Mouse (Mus musculus) intestine, embryonic 16.5 days (tissue): ENCODE results near the gene Sh3rf1. TPM values are rescaled to one million over a fixed set of nuclear protein-coding genes. Genes with fewer than 3 reads are reported as not detected.
A peak's percentile ranks its signal among the peaks of the same experiment; 100 is the strongest.

Experiments used
- ATAC-seq: fragments of 200-750 bp; cut with Nextera tagmentation; 2 replicates; pipeline ENCODE4 v1.8.0; 2017; ENCODE audit warnings: moderate TSS enrichment, moderate library complexity
- H3K27ac ChIP-seq: fragments of 300-500 bp; sonication (generic); 2 replicates; pipeline ENCODE4 v1.5.1; 2014; ENCODE audit warnings: mild to moderate bottlenecking, low read length
- H3K27me3 ChIP-seq: fragments of 300-500 bp; sonication (generic); replicated peaks from 2 replicates; pipeline ENCODE4 v1.6.1; 2014; ENCODE audit warnings: low read length, control low read depth, mixed read lengths; ENCODE audit not compliant: control insufficient read depth, insufficient read depth
- H3K36me3 ChIP-seq: fragments of 300-500 bp; sonication (generic); 2 replicates; pipeline ENCODE4 v1.6.1; 2014; ENCODE audit warnings: low read length, control low read depth; ENCODE audit not compliant: control insufficient read depth, insufficient read depth
- H3K4me1 ChIP-seq: fragments of 300-500 bp; sonication (generic); 2 replicates; pipeline ENCODE4 v1.6.1; 2014; ENCODE audit warnings: low read length, control low read depth, mixed read lengths; ENCODE audit not compliant: control insufficient read depth, insufficient read depth
- H3K4me2 ChIP-seq: fragments of 300-500 bp; sonication (generic); 2 replicates; pipeline ENCODE4 v1.6.1; 2014; ENCODE audit warnings: low read depth, low read length, control low read depth
- H3K4me3 ChIP-seq: fragments of 300-500 bp; sonication (generic); 2 replicates; pipeline ENCODE4 v1.5.1; 2014; ENCODE audit warnings: mild to moderate bottlenecking, low read length
- H3K9ac ChIP-seq: fragments of 300-500 bp; sonication (generic); 2 replicates; pipeline ENCODE4 v1.6.1; 2014; ENCODE audit warnings: low read depth, low read length
- H3K9me3 ChIP-seq: fragments of 300-500 bp; sonication (generic); 2 replicates; pipeline ENCODE4 v1.6.1; 2016; ENCODE audit warnings: low read length, control low read depth; ENCODE audit not compliant: control insufficient read depth
- WGBS: fragments of 180-500 bp; shearing (Covaris S2); extraction: QIAGEN DNeasy Blood & Tissue Kit; methylation state at CpG from one replicate; pipeline ENCODE4 v1.1.7; 2014; 5-methylcytosine and 5-hydroxymethylcytosine counted together
- polyA plus RNA-seq: library from polyadenylated mRNA; unstranded; fragments of >200 nt; fragmentation: Nextera tagmentation; extraction: Ambion mirVana; gene quantifications from 2 replicates; pipeline ENCODE4 v1.2.1, GENCODE M21; 2015

The Sh3rf1 gene
- polyA plus RNA-seq, 1 experiment from 2014 or later, result 11.0 TPM

DNA sequence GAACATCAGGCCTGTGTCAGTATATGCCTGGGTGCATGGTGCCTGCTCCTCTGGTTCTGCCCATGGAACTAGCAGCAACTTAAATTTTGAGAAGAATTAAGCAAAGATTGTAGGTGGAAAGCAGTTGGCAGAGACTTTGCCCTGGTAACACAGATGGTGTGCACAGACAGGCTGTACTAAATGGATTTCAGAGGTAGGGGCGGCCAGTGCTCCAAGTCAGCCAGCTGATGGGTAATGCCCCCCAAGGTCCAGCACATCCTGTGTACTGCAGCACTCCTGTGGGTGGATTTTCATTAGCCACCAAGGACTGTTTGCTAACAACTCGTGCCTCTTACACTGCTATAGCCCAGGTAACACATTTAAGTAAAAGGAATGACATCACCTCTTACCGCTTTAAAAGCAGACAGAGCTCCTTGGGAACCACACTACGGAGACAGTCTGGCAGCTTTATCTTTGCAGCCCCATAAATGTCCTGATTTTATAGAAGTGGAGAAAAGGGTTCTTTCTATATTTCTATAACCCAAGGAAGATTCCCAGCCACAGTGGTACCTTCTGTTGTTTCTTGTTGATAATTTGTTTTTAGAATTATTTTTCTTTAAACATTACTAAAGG is 82.9 kb downstream of the Sh3rf1 start:
- Histone ChIP-seq H3K4me2 (no peak overlapping the region), H3K27me3 (no peaks in the 10 kb centered on the region), H3K36me3 (no peaks in the 10 kb centered on the region), H3K4me1 (peaks cover 7% of the 10 kb centered on the region; the same call in 1 of the 2 replicates), H3K27ac (no peak overlapping the region), H3K4me3 (no peak overlapping the region), H3K9ac (no peak overlapping the region), H3K9me3 (no peaks in the 10 kb centered on the region)
- 61% methylated on average over 4 of the region's 4 CpGs for WGBS
- ATAC-seq, result no peak

DNA sequence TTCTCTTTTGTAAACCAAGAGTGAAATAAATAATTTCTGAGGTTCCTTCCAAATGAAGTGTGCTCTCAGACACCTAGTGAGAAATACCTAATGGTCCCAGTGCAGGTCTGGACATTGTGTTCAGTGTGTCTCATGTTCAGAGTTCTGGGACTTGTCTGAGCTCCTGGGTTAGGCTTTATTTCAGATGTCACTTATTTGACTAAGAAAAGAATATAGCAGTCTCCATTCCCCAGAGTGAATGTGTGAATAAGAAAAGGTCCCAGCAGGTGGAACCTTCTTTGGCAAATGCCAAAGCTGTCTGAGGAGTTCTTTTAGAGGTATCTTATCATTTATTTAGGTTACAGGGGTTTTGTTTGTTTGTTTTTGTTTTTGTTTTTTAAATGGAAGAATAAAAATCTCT is 85.2 kb downstream of the Sh3rf1 start:
- H3K27ac ChIP-seq, result no peak overlapping the region
- no peak overlapping the region for H3K9ac ChIP-seq
- H3K4me2 ChIP-seq, result no peak overlapping the region
- H3K27me3 ChIP-seq, result no peaks in the 10 kb centered on the region
- H3K4me1 ChIP-seq, result peaks cover 7% of the 10 kb centered on the region; the same call in 1 of the 2 replicates
- H3K36me3 ChIP-seq, result no peaks in the 10 kb centered on the region
- no peak for ATAC-seq
- H3K4me3 ChIP-seq, result no peak overlapping the region
- H3K9me3 ChIP-seq, result no peaks in the 10 kb centered on the region

DNA sequence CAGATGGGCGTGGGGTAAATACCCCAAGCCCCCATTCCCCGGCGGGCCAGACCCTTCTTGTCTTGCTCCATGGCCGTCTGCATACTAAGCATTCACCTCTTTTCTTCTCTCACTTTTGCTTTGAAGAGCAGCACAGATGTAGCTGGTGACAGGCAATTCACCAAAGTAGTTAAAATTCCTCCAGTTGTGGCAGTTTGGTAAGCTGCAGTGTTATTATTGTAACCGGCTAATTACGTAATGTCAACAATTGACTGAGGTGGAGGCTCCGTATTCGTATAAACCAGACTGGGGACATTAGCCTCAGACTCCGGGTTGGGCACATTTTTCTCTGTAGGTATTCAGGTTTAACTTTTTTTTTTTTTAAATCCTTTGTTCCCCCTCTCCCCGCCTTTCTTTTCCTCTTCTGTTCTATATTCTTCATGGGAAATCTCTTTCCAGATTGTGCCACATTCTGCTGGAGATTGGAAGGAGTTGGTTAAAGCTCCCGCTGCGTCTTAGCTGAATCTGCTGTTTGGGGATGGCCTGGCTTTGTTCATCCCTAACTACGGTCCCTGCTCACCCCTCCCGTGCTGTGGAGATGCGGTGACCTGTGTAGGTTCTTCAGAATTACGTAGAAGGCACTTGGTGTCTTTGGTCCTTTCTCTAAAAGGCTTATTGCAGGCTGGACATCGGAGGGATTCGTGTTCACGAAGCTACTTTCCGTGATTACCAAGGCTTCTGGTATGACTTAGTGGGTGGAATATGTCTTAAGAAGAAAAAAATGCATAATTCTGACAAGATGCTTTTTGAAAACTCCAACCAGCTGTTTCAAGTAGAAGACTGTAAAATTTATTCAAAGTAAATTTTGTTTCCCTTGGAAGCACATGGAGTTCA is 86.1 kb downstream of the Sh3rf1 start:
- no peaks in the 10 kb centered on the region for H3K36me3 ChIP-seq
- ATAC-seq, result no peak
- no peak overlapping the region for H3K9ac ChIP-seq
- H3K9me3 ChIP-seq, result no peaks in the 10 kb centered on the region
- 50% methylated on average over 20 of the region's 20 CpGs for WGBS
- peaks cover 7% of the 10 kb centered on the region; the same call in 1 of the 2 replicates for H3K4me1 ChIP-seq
- H3K27me3 ChIP-seq, result no peaks in the 10 kb centered on the region
- H3K4me2 ChIP-seq, result no peak overlapping the region
- no peak overlapping the region for H3K27ac ChIP-seq
- H3K4me3 ChIP-seq, result no peak overlapping the region

DNA sequence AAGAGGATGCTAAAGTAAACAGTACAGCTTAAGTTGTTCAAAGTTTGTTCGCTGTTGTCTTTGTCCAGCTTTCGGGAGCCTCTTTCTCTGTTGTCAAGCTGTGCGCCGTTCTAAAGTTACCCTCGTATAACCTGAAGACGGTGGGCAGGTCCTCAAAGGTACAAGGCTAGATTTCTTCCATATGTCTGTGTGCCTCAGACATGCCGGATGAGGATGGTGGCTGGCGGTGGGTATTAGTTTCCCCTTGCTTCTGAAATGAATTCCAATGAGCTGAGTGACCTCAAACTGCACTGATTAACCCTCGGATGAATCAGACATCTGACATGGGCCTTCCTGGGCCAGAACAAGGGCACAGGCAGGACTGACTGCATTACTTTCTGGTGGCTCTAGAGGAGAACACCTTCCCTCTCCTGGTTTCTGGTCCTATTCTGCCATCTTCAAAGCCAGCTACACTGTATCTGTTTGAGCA is 86.8 kb downstream of the Sh3rf1 start:
- no peak overlapping the region for H3K27ac ChIP-seq

DNA sequence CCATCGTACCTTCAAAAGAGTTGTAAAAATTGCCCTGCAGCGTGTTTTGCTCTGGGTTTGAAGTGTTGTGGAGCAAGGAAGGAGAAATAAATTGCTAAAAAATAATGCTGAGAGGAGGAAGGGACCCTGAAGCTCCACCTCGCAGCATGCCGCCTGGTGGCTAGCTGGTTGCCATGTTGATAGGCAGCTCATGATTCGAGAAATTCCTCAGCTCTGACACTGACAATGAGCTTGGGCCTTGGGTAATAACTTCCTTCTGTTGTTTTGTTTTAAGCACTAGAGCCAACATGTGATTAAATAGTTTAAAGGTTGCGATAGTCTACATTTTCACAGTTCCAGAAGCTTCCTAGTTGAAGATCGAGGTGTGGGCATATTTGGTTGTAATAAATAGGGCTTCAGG is 89.3 kb downstream of the Sh3rf1 start:
- WGBS, result 88% methylated on average over 7 of the region's 7 CpGs
- ATAC-seq, result no peak
- H3K4me1 ChIP-seq, result peaks cover 9% of the 10 kb centered on the region

More for the DNA sequence above, 86.8 kb downstream of the Sh3rf1 start:
- no peaks in the 10 kb centered on the region for H3K27me3 ChIP-seq
- no peaks in the 10 kb centered on the region for H3K36me3 ChIP-seq
- 55% methylated on average over 9 of the region's 9 CpGs for WGBS
- H3K4me1 ChIP-seq, result peaks cover 7% of the 10 kb centered on the region; the same call in 1 of the 2 replicates
- H3K4me2 ChIP-seq, result no peak overlapping the region
- H3K9me3 ChIP-seq, result no peaks in the 10 kb centered on the region
- H3K9ac ChIP-seq, result no peak overlapping the region
- ATAC-seq, result no peak
- no peak overlapping the region for H3K4me3 ChIP-seq

DNA sequence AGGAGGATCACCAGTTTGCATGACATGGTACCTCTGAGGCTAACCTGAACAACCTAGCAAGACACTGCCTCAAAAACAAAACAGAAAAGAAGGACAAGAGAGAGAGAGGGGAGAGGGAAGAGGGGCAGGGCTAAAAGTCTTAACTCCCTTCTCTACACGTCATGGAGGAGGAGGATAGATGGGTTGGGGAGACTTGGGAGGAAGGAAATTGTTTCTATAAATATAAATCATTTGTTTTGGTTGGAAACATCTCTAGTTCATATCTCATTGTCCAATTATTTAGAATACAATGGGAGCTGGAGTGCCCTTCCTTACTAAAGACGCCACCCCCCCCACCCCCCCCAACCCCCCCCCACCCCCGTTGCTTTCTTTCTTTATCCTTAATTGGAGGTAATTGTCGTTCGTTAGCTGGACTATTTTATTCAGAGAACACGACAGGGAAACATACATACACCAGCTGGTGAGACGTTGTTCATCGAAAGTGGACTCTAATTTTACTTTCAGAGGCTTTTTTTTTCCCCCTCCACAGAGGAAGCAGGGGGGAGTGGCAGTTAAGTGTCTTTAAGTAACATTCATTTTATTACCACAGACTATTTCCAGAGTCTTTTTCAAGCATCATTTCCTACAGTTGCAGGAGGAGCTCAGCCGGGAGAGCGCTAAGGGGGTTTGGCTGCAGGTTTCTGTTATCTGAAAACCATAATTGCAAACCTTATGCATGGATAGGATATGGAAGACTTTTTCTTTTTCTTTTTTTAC is 92.5 kb downstream of the Sh3rf1 start:
- Histone ChIP-seq H3K4me2 (no peak overlapping the region), H3K36me3 (no peaks in the 10 kb centered on the region), H3K9me3 (no peaks in the 10 kb centered on the region), H3K4me1 (peaks cover 5% of the 10 kb centered on the region; the same call in 1 of the 2 replicates), H3K27me3 (no peaks in the 10 kb centered on the region), H3K9ac (no peak overlapping the region), H3K4me3 (no peak overlapping the region), H3K27ac (no peak overlapping the region)
- WGBS, result 63% methylated on average over 10 of the region's 10 CpGs
- ATAC-seq, result no peak

More for the DNA sequence above, 89.3 kb downstream of the Sh3rf1 start:
- Histone ChIP-seq H3K27me3 (no peaks in the 10 kb centered on the region), H3K36me3 (no peaks in the 10 kb centered on the region), H3K4me3 (no peak overlapping the region), H3K4me2 (no peak overlapping the region), H3K27ac (no peak overlapping the region), H3K9ac (no peak overlapping the region), H3K9me3 (no peaks in the 10 kb centered on the region)

DNA sequence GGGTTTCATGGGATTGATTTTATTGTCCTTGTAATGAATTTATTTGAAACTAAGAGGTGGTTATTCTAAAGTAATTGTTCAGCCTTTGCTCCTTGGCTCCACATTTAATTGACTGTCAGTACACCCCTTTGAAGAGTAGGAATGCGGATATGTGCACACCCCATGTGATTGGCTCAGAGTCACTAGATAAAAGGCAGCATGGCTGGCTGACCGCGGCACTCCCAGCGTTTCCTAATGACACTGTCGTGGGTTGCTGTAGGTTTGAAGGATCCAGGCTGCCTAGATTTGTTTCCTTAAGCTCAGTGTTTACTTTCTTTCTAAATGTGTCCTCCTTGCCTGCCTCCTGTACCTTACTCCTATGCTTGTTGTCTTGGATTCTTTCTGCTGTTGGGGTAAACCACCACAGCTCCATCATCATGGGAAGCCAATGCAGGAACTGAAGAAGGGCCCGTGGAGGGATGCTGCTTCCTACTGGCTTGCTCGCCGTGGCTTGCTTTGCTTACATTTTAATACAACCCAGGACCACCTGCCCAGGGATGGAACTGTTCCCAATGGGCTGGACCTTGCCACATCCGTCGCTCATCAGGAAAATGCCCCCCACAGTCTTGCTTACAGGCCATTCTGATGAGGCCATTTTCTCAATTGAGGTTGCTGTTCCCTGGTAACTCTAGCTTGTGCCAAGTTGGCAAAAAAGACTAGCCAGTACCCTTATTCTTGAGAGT is 93.3 kb downstream of the Sh3rf1 start:
- Histone ChIP-seq H3K9me3 (no peaks in the 10 kb centered on the region), H3K36me3 (no peaks in the 10 kb centered on the region), H3K9ac (no peak overlapping the region), H3K27me3 (no peaks in the 10 kb centered on the region), H3K4me2 (no peak overlapping the region), H3K4me3 (no peak overlapping the region), H3K4me1 (peaks cover 5% of the 10 kb centered on the region; the same call in 1 of the 2 replicates), H3K27ac (no peak overlapping the region)
- 79% methylated on average over 10 of the region's 10 CpGs for WGBS
- peak; percentile 55; the same call in 1 of the 2 replicates for ATAC-seq

DNA sequence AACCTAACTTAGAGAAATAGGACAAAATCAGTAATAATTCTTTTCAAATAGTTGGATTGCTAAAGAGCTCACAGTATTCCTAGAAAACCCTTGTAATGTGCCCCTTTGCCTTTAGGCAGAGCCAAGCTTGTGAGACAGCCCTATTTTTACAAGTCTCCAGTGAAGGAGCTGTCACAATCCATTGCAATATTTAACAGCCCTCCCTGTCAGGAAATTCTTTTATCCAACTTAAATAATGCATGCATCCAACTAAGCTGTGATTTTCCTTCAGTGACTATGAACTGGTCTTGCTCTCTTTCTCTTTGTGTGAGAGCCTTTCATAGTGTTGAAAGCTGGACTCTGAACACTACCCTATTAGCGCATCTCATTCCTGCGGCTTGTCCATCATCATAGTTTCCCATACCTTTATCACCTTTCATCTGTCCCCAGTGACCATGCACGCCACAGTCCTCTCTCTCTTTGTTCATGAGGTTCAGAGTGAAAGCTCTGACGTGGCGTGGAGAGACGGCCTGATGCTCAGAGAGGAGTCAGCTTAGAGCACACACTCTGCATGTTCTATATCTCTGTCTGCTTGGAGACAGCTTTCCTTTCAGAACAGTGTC is 94.0 kb downstream of the Sh3rf1 start:
- no peak overlapping the region for H3K27ac ChIP-seq
- no peaks in the 10 kb centered on the region for H3K36me3 ChIP-seq
- H3K9ac ChIP-seq, result no peak overlapping the region
- ATAC-seq, result no peak
- 87% methylated on average over 6 of the region's 6 CpGs for WGBS
- H3K27me3 ChIP-seq, result no peaks in the 10 kb centered on the region
- H3K4me3 ChIP-seq, result no peak overlapping the region
- no peaks in the 10 kb centered on the region for H3K9me3 ChIP-seq
- H3K4me1 ChIP-seq, result peaks cover 5% of the 10 kb centered on the region; the same call in 1 of the 2 replicates
- H3K4me2 ChIP-seq, result no peak overlapping the region
